Mouse (Mus musculus): Measurements from ENCODE around the gene Tmem72.

DNA sequence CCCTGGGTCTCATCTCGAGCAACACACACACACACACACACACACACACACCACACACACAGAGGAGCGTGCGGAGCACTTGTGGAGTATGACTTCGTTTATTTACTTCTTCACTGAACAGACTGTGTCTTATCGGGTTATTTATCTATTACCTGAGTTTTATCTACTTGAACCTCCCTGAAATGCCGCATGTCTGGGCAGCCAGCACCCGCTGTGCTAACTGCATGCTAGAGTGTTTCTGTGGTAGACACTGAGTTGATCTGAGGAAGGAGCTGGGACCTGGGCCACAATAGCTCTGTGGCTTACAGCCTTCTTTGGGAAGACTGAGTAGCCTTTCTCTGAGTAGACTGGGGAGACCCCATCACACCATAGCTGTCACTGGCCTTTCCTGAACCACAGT, 1.1 kb upstream of the Tmem72 start:
- TF ChIP-seq POLR2A (IDR thresholded peaks at IDR 0.05; ENCODE audit: control insufficient read depth, extremely low read depth, insufficient read depth, low read length, poor library complexity), result no peak
- no peak for TF ChIP-seq CTCF (IDR thresholded peaks at IDR 0.05; ENCODE audit: borderline replicate concordance, control insufficient read depth, extremely low read depth, insufficient read depth, low read length, poor library complexity)
